Mouse (Mus musculus) adrenal gland, postnatal 25 days (tissue): ENCODE data around the gene Nmrk1. TPM values are rescaled to one million over a fixed set of nuclear protein-coding genes. Genes with fewer than 3 reads are reported as not detected.

Source experiments
- DNase-seq: peaks from one replicate; pipeline ENCODE4 v3.0.0; 2021; ENCODE audit warnings: mixed read lengths
- total RNA-seq: library from RNA; stranded (reverse); gene quantifications from 2 replicates; pipeline ENCODE4 v1.2.3, GENCODE M21; 2021

The Nmrk1 gene
- total RNA-seq, 1 experiment from 2014 or later, result 12.5 TPM

- no peak for DNase-seq
Measured at GRCm38 (mm10) chr19:18654330-18654729, 22.6 kb downstream of the Nmrk1 start.

GRCm38 (mm10) chr19:18654984-18655383 is 23.2 kb downstream of the Nmrk1 start:
- no peak for DNase-seq

GRCm38 (mm10) chr19:18655999-18656398 is 24.2 kb downstream of the Nmrk1 start:
- no peak for DNase-seq

DNA sequence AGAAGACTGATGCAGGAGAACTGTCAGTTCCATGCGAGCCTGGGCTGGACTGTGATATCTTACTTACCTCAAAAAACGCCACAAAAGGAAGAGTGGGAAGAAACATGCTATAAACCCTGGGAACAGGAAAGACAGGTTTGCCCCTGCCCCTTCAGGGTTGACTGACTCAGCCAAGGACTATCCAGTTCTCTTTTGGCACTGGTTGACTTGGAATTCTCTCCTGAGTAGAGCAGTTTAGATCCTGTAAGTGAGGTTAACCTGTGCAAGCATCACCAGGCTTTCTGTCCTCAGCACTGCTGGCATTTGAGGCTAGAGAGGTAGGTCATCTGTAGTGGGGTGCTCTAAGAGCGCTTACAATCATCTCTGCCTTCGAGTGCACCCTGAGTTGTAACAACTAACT is 26.7 kb downstream of the Nmrk1 start:
- no peak for DNase-seq

DNA sequence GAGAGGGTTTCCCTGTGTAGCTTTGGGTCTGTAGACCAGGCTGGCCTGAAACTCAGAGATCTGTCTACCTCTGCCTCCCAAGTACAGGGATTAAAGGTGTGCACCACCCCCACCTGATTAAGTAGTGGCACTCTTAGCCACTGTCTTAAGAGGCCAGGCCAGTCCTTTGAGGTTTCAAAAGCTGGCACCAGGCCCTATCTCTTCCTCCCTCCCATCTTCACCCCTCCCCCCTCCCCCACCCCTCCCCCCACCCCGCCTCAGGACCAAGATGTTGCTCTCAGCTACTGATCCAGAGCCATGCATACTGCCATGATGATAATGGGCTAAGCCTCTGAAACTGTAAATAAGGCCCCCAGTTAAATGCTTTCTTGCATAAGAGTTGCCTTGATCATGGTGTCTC is 27.6 kb downstream of the Nmrk1 start:
- DNase-seq, result no peak

- DNase-seq, result no peak
Measured at GRCm38 (mm10) chr19:18660466-18660865, 28.7 kb downstream of the Nmrk1 start.

DNA sequence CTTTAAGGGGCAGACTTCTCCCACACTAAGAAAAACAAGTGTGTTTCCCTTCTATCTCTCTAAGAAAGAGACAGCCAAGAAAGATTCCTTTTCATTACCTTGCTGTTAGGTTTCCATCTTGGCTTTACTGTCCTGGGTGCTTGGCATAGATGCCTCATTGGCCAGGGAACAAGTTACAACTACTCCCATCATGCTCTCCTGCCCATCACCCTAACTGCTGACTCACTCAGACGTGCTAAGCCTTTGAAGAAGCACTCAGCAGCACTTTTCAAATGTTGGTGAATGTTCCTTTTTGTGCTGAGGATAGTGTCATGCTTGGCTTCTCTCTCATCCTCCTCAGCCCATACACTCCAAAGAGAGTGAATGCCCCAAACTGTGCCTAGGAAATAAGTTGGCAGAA is 29.9 kb downstream of the Nmrk1 start:
- DNase-seq, result no peak

DNA sequence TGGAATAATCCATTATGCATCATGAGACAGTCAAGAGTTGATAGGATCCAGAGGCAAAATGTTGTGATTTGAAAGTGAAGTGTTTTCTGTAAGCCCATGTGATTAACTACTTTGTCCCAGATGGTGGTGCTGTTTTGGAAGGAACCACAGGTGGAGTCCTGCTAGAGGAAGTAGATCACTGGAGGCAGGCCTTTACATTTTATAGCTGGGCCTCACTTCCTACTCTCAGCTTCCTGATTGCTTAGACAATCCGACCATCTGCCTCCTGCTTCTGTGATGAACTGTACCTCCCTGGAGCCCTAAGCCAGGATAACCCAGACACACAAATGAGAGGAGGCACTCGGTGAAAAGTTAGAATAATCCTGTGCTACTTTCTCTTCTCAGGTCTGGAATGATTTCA is 32.2 kb downstream of the Nmrk1 start:
- no peak for DNase-seq

- DNase-seq, result no peak
Measured at GRCm38 (mm10) chr19:18666966-18667365, 35.2 kb downstream of the Nmrk1 start.

DNA sequence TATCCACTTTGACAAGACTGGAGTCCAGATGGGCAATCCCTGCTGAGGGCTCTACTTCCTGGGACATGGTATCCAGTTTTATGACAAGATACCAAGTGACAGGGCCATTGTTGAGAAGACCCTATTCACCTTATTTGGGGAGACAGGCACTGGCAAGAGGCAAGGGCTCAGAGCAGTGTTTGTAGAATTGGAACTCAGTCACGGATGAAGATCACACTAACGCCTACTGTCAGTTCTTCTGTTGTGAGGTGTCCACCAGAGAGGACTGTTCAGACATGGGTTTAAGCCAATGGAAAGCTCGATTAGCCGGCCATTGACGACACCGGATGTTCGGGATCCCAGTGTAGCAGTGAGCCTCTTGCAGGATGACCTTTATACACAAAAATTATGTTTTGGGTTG is 37.8 kb downstream of the Nmrk1 start:
- DNase-seq, result no peak

GRCm38 (mm10) chr19:18670608-18671007 is 38.9 kb downstream of the Nmrk1 start, which contains the start of gene Carnmt1:
Gene Carnmt1, plus strand, starts transcription at chr19:18670764.
- peak; percentile 99 for DNase-seq

GRCm38 (mm10) chr19:18671056-18671741 is 39.4 kb downstream of the Nmrk1 start:
- peak; percentile 56 for DNase-seq

- DNase-seq, result no peak
Measured at GRCm38 (mm10) chr19:18672498-18672897, 40.7 kb downstream of the Nmrk1 start.

DNA sequence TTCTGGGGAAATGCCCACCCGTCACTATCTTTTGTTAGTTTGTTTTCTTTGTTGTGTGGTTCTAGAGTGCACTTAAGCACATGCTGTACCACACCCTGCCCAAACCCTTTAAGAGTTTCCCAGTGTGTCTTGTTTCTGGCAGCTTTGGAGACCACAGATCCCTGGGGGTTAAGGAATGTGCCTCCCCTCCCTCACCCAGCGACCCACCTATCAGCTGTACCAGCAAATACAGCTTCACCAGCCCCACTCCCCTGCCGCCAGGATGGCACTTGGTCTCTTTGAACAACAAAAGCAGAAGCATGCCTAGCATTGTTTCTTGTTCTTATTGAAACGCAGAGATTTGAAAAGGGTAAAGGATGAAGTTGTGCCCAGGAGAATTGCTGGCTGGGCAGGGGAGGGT is 41.4 kb downstream of the Nmrk1 start:
- DNase-seq, result no peak

GRCm38 (mm10) chr19:18682142-18682541 is 50.4 kb downstream of the Nmrk1 start:
- DNase-seq, result peak; percentile 12

GRCm38 (mm10) chr19:18687556-18687955 is 55.8 kb downstream of the Nmrk1 start:
- no peak for DNase-seq

- DNase-seq, result no peak
Measured at GRCm38 (mm10) chr19:18692176-18692575, 60.4 kb downstream of the Nmrk1 start.

DNA sequence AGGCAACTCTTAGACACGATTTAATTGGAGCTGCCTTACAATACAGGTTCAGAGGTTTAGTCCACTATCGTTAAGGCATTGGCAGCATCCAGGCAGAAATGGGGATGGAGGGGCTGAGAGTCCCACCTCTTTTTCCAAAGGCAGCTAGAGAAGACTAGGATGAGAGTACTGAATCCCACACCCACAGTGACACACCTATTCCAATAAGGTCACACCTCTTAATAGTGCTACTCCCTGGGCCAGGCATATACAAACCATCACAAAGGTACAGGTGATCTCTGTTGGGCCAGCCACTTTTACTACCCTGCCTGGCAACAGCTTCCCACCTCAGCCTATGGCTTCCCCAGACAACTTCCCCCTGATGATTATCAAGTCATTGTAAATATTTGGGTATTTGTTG is 61.0 kb downstream of the Nmrk1 start:
- DNase-seq, result no peak

DNA sequence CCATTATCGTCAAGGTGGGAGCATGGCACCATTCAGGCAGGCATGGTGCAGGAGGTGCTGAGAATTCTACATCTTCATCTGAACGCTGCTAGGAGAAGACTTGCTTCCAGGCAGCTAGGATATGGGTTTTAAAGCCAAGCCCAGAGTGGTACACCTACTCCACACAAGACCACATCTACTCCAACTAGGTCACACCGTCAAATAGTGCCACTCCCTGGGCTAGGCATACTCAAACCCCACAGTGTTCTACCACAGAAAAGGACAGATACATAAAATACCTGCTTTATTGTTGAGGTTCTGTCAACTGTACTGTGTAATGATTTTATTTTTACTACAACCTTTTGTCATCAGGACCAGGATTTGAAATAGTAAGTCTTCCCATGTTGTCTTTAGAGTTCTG is 63.4 kb downstream of the Nmrk1 start:
- no peak for DNase-seq

GRCm38 (mm10) chr19:18695552-18695951 is 63.8 kb downstream of the Nmrk1 start:
- DNase-seq, result no peak
